Mouse (Mus musculus) hindbrain, embryonic 14.5 days (tissue): ENCODE data around the gene H2-DMa. TPM values are rescaled to one million over a fixed set of nuclear protein-coding genes. Genes with fewer than 3 reads are reported as not detected.
A peak's percentile ranks its signal among the peaks of the same experiment; 100 is the strongest.

ENCODE experiments used
- ATAC-seq: fragments of 200-750 bp; cut with Nextera tagmentation; 2 replicates; pipeline ENCODE4 v1.8.0; 2017; ENCODE audit warnings: moderate number of reproducible peaks, mild to moderate bottlenecking, moderate TSS enrichment, moderate library complexity; ENCODE audit not compliant: low FRiP score
- DNase-seq: peaks from one replicate; pipeline ENCODE4 v3.0.0-alpha.2; 2015; ENCODE audit warnings: low spot score
- H3K27ac ChIP-seq: fragments of 300-500 bp; sonication (generic); 2 replicates; pipeline ENCODE4 v1.5.1; 2014; ENCODE audit warnings: mild to moderate bottlenecking, moderate library complexity
- H3K27me3 ChIP-seq: fragments of 300-500 bp; sonication (generic); 2 replicates; pipeline ENCODE4 v1.6.1; 2014; ENCODE audit warnings: mild to moderate bottlenecking, low read length, mixed read lengths; ENCODE audit not compliant: control insufficient read depth, insufficient read depth
- H3K36me3 ChIP-seq: fragments of 300-500 bp; sonication (generic); replicated peaks from 2 replicates; pipeline ENCODE4 v1.6.1; 2014; ENCODE audit not compliant: control insufficient read depth, insufficient read depth
- H3K4me1 ChIP-seq: fragments of 300-500 bp; sonication (generic); replicated peaks from 2 replicates; pipeline ENCODE4 v1.6.1; 2014; ENCODE audit warnings: antibody characterized with exemption, low read length, mixed read lengths; ENCODE audit not compliant: control insufficient read depth, insufficient read depth
- H3K4me2 ChIP-seq: fragments of 300-500 bp; sonication (generic); replicated peaks from 2 replicates; pipeline ENCODE4 v1.6.1; 2014; ENCODE audit warnings: mild to moderate bottlenecking, moderate library complexity
- H3K4me3 ChIP-seq: fragments of 300-500 bp; sonication (generic); replicated peaks from 2 replicates; pipeline ENCODE4 v1.5.1; 2014; ENCODE audit warnings: mild to moderate bottlenecking, low read length
- H3K9ac ChIP-seq: fragments of 300-500 bp; sonication (generic); 2 replicates; pipeline ENCODE4 v1.6.1; 2014
- H3K9me3 ChIP-seq: fragments of 300-500 bp; sonication (generic); 2 replicates; pipeline ENCODE4 v1.6.1; 2016; ENCODE audit warnings: low read length; ENCODE audit not compliant: control insufficient read depth
- WGBS: fragments of 180-500 bp; shearing (Covaris S2); extraction: QIAGEN DNeasy Blood & Tissue Kit; methylation state at CpG from one replicate; pipeline ENCODE4 v1.1.7; 2014; 5-methylcytosine and 5-hydroxymethylcytosine counted together
- polyA plus RNA-seq: library from polyadenylated mRNA; unstranded; fragments of >200 nt; fragmentation: Nextera tagmentation; extraction: Ambion mirVana; gene quantifications from 2 replicates; pipeline ENCODE4 v1.2.1, GENCODE M21; 2014

Gene H2-DMa
- polyA plus RNA-seq, 1 experiment from 2014 or later = 19.2 TPM

GRCm38 (mm10) chr17:34128264-34128937 is 9.1 kb downstream of the H2-DMa start:
- Histone ChIP-seq H3K4me1 (peaks cover 12% of the 10 kb centered on the region), H3K9me3 (no peaks in the 10 kb centered on the region), H3K4me3 (no peak overlapping the region), H3K4me2 (no peak overlapping the region), H3K9ac (no peak overlapping the region), H3K27ac (no peak overlapping the region), H3K36me3 (no peaks in the 10 kb centered on the region), H3K27me3 (no peaks in the 10 kb centered on the region)
- ATAC-seq = no peak; the same call in 1 of the 2 replicates
- 23% methylated on average over 13 of the region's 13 CpGs for whole genome bisulfite sequencing
- no peak for DNase-seq

GRCm38 (mm10) chr17:34128944-34129791 is 9.8 kb downstream of the H2-DMa start:
- H3K27ac ChIP-seq = no peak overlapping the region
- H3K27me3 ChIP-seq = no peaks in the 10 kb centered on the region
- H3K36me3 ChIP-seq = no peaks in the 10 kb centered on the region
- H3K9me3 ChIP-seq = no peaks in the 10 kb centered on the region
- DNase-seq = no peak
- 24% methylated on average over 18 of the region's 18 CpGs for WGBS
- peak; percentile 24; the same call in 1 of the 2 replicates for ATAC-seq
- H3K4me2 ChIP-seq = 0 out of 2 replicates have a peak overlapping the region, but pooled peaks have one; percentile 4
- H3K4me1 ChIP-seq = peaks cover 5% of the 10 kb centered on the region; the same call in 1 of the 2 replicates
- no peak overlapping the region for H3K9ac ChIP-seq
- H3K4me3 ChIP-seq = no peak overlapping the region

GRCm38 (mm10) chr17:34130073-34130947 is 11.0 kb downstream of the H2-DMa start:
- DNase-seq (no peak), ATAC-seq (no peak)
- Histone ChIP-seq H3K36me3 (no peaks in the 10 kb centered on the region), H3K4me2 (no peak overlapping the region), H3K4me1 (no peaks in the 10 kb centered on the region; the same call in 1 of the 2 replicates), H3K9ac (no peak overlapping the region), H3K9me3 (no peaks in the 10 kb centered on the region), H3K4me3 (no peak overlapping the region), H3K27ac (no peak overlapping the region), H3K27me3 (no peaks in the 10 kb centered on the region)
- WGBS = 82% methylated on average over 19 of the region's 19 CpGs

- H3K9me3 ChIP-seq = no peaks in the 10 kb centered on the region
- no peak for DNase-seq
- no peak overlapping the region for H3K4me2 ChIP-seq
- WGBS = 72% methylated on average over 7 of the region's 7 CpGs
- ATAC-seq = no peak
- H3K4me3 ChIP-seq = no peak overlapping the region
- no peak overlapping the region for H3K27ac ChIP-seq
- H3K4me1 ChIP-seq = no peaks in the 10 kb centered on the region; the same call in 1 of the 2 replicates
- H3K9ac ChIP-seq = no peak overlapping the region
- H3K36me3 ChIP-seq = no peaks in the 10 kb centered on the region
- no peaks in the 10 kb centered on the region for H3K27me3 ChIP-seq
Observed at GRCm38 (mm10) chr17:34131911-34132310, 12.6 kb downstream of the H2-DMa start.

GRCm38 (mm10) chr17:34133289-34133688 is 13.9 kb downstream of the H2-DMa start:
- 87% methylated on average over 11 of the region's 11 CpGs for WGBS
- ATAC-seq = no peak
- Histone ChIP-seq H3K9me3 (no peaks in the 10 kb centered on the region), H3K4me2 (no peak overlapping the region), H3K27me3 (peaks cover 10% of the 10 kb centered on the region), H3K36me3 (no peaks in the 10 kb centered on the region), H3K27ac (no peak overlapping the region), H3K4me1 (no peaks in the 10 kb centered on the region), H3K9ac (no peak overlapping the region), H3K4me3 (no peak overlapping the region)
- DNase-seq = no peak

DNA sequence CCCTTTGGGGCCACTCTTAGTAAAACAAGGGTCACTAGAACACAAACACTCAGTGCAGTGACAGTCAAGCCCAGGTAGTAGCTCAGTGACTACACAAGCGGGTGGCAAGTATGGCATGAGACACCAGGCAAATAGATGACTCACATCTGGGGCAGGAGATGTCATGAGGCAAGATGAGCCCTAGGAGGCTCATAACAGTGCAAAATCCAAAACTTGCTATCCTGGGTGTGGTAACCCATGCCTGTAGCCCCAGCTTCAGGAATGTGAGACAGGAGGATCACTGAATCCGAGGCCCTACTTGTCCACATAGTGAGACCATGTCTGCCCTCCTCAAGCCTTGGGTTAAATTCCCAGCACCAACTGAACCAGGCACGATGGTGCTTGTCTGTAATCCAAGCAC is 15.1 kb downstream of the H2-DMa start:
- Histone ChIP-seq H3K4me3 (no peak overlapping the region), H3K9ac (no peak overlapping the region), H3K27me3 (peaks cover 21% of the 10 kb centered on the region), H3K36me3 (no peaks in the 10 kb centered on the region), H3K4me2 (no peak overlapping the region), H3K27ac (no peak overlapping the region), H3K9me3 (no peaks in the 10 kb centered on the region), H3K4me1 (peaks cover 2% of the 10 kb centered on the region; the same call in 1 of the 2 replicates)
- no peak for ATAC-seq
- no peak for DNase-seq
- 85% methylated on average over 3 of the region's 3 CpGs for WGBS

DNA sequence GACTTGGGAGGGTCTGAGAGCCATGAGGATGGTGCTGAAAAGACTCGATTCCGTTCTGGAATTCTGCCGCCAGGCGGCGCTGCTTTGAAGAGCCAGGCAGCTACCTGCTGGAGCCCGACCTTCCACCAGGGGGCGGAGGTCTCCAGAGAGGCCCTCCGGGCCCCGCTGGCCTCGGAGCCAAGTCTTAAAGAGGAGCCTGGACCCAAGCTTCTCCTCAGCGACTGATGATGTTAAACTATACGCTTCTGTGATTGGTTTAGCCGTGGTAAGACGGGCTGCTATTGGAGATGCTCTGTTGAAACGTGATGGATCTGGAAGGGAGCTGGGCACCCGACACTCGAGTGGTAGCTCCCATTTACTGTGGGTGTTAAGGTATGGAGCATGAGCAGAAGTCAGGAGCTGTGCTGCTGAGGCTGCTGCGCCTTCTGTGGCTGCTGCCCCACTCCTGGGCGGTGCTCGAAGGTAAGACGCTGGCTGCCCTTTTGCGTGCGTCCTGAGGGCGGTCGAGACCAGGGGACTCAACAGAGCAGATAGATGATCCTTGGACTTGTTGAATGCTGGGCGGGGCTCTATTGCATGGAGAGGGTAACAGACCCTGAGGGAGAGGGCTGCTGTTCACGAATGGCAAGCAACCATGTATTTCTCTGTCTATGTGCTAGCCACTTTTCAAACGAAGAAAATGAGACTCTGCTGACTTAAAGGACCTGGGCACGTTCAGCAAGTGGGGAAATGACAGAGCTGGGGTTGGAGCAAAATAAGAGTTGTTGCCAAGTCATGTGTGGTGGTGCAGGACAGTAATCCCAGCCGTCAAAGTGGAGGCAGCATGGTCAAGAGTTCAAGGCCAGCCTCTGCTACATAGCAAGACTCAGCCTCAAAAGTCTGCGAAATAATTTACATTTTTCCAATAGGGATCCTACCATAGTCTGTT is 16.2 kb downstream of the H2-DMa start:
- 8% methylated on average over 31 of the region's 31 CpGs for WGBS
- Histone ChIP-seq H3K27ac (no peak overlapping the region), H3K4me3 (peak overlapping the region; percentile 28), H3K4me2 (peak overlapping the region; percentile 65), H3K9me3 (no peaks in the 10 kb centered on the region), H3K4me1 (peaks cover 10% of the 10 kb centered on the region; the same call in 1 of the 2 replicates), H3K27me3 (peaks cover 33% of the 10 kb centered on the region), H3K36me3 (no peaks in the 10 kb centered on the region), H3K9ac (peak overlapping the region; percentile 39; the same call in 1 of the 2 replicates)
- DNase-seq = peak; percentile 99
- ATAC-seq = peak; percentile 96

- WGBS = 70% methylated on average over 7 of the region's 7 CpGs
- no peak for ATAC-seq
- Histone ChIP-seq H3K27ac (no peak overlapping the region), H3K4me1 (peaks cover 10% of the 10 kb centered on the region; the same call in 1 of the 2 replicates), H3K27me3 (peaks cover 42% of the 10 kb centered on the region), H3K4me3 (no peak overlapping the region), H3K4me2 (no peak overlapping the region), H3K36me3 (no peaks in the 10 kb centered on the region), H3K9ac (no peak overlapping the region), H3K9me3 (no peaks in the 10 kb centered on the region)
- DNase-seq = no peak
Observed at GRCm38 (mm10) chr17:34137601-34138000, 18.3 kb downstream of the H2-DMa start.
